Mouse (Mus musculus): ENCODE results near the gene Dnah2.

GRCm38 (mm10) chr11:69563373-69563772 is 14.5 kb upstream of the Dnah2 start:
- TF ChIP-seq CHD2 (IDR thresholded peaks at IDR 0.05; ENCODE audit: low read depth, low read length) (no peak), HCFC1 (IDR thresholded peaks at IDR 0.05; ENCODE audit: borderline replicate concordance, insufficient read depth, low read length) (no peak), MAFK (IDR thresholded peaks at IDR 0.05; ENCODE audit: insufficient read depth, low read depth, low read length) (no peak), ZNF384 (IDR thresholded peaks at IDR 0.05; ENCODE audit: low read depth, low read length) (no peak)
